Mouse (Mus musculus): ENCODE data around the gene 4931406C07Rik. TPM values are rescaled to one million over a fixed set of nuclear protein-coding genes. Genes with fewer than 3 reads are reported as not detected.
A peak's percentile ranks its signal among the peaks of the same experiment; 100 is the strongest.

Gene 4931406C07Rik
- polyA plus RNA-seq, 1 experiment = 5.4 TPM

GRCm38 (mm10) chr9:15314619-15315018, 8.4 kb upstream of the 4931406C07Rik start:
- WGBS = 100% methylated on average over 1 of the region's 1 CpGs
- no peak for DNase-seq
- TF ChIP-seq POLR2A (IDR thresholded peaks at IDR 0.05; ENCODE audit: control insufficient read depth, extremely low read depth, insufficient read depth, low read length, poor library complexity) (no peak), CTCF (IDR thresholded peaks at IDR 0.05; ENCODE audit: borderline replicate concordance, control insufficient read depth, extremely low read depth, insufficient read depth, low read length, poor library complexity) (no peak)
- no peaks in the 10 kb centered on the region for H3K4me1 ChIP-seq (replicated peaks; ENCODE audit: control insufficient read depth, insufficient read depth, low read length)
- no peak overlapping the region for H3K4me3 ChIP-seq (ENCODE audit: control insufficient read depth, insufficient read depth, low read length)
- H3K27ac ChIP-seq (ENCODE audit: control insufficient read depth, insufficient read depth, low read length) = no peak overlapping the region
- H3K36me3 ChIP-seq (ENCODE audit: control insufficient read depth, insufficient read depth, low read length) = peaks cover 74% of the 10 kb centered on the region
- no peaks in the 10 kb centered on the region for H3K27me3 ChIP-seq (ENCODE audit: control insufficient read depth, insufficient read depth, low read length)

DNA sequence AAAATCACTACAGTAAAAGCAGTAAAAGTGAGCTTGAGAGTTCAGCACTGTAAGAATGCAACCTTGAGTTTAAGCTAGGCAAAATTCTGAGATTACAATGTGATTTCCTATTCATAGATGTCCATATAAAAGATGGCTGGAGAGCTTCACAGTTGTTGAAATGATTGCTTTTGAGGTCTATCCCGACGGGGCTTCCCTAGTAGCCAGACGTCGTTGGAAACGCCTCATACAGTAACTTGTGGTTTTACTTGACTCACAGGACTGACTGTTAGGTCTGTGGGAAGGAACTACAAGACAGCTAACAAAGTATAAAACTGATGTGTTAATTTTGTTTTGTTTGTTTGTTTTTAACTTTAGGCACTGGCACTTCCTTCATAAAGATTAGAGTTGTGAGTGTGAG, 7.4 kb upstream of the 4931406C07Rik start:
- Histone ChIP-seq H3K27ac (ENCODE audit: control insufficient read depth, insufficient read depth, low read length) (no peak overlapping the region), H3K36me3 (ENCODE audit: control insufficient read depth, insufficient read depth, low read length) (peaks cover 84% of the 10 kb centered on the region), H3K27me3 (ENCODE audit: control insufficient read depth, insufficient read depth, low read length) (no peaks in the 10 kb centered on the region), H3K4me3 (ENCODE audit: control insufficient read depth, insufficient read depth, low read length) (no peak overlapping the region), H3K4me1 (replicated peaks; ENCODE audit: control insufficient read depth, insufficient read depth, low read length) (no peaks in the 10 kb centered on the region)
- no peak for TF ChIP-seq CTCF (IDR thresholded peaks at IDR 0.05; ENCODE audit: borderline replicate concordance, control insufficient read depth, extremely low read depth, insufficient read depth, low read length, poor library complexity)
- TF ChIP-seq POLR2A (IDR thresholded peaks at IDR 0.05; ENCODE audit: control insufficient read depth, extremely low read depth, insufficient read depth, low read length, poor library complexity) = no peak
- no peak for DNase-seq
- 91% methylated on average over 5 of the region's 5 CpGs for WGBS

DNA sequence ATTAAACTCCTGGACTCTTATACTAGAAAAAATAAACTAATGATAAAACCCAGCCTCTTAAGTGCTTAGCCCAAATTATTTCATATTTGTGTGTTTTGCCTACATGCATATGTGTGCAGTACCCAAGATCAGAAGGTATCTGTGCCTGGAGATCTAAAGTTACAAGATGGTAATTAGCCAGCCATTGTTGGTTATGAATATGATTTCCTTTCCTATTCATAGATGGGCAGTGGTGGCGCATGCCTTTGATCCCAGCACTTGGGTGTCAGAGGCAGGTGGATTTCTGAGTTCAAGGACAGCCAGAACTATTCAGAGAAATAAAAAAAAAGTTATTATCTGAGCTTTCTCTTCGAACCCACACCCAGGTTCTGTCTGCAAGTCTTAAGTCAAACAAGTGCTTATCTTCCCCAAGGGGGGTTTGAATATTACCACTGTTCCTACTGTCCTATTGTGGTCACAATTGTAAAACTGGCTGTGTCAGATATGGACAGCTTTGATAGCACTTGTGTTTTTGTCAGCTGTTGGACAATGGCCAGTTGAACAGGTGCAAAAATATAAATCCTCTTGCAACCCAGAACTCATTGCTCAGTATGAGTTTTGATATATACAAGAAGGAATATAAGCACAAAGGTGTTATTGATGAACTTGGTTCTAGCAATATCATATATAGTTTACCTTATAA, 5.9 kb upstream of the 4931406C07Rik start:
- Histone ChIP-seq H3K27ac (ENCODE audit: control insufficient read depth, insufficient read depth, low read length) (no peak overlapping the region), H3K27me3 (ENCODE audit: control insufficient read depth, insufficient read depth, low read length) (no peaks in the 10 kb centered on the region), H3K4me3 (ENCODE audit: control insufficient read depth, insufficient read depth, low read length) (no peak overlapping the region), H3K4me1 (replicated peaks; ENCODE audit: control insufficient read depth, insufficient read depth, low read length) (no peaks in the 10 kb centered on the region), H3K36me3 (ENCODE audit: control insufficient read depth, insufficient read depth, low read length) (peaks cover 82% of the 10 kb centered on the region)
- DNase-seq = no peak
- no peak for TF ChIP-seq CTCF (IDR thresholded peaks at IDR 0.05; ENCODE audit: borderline replicate concordance, control insufficient read depth, extremely low read depth, insufficient read depth, low read length, poor library complexity)
- 96% methylated on average over 2 of the region's 2 CpGs for WGBS

DNA sequence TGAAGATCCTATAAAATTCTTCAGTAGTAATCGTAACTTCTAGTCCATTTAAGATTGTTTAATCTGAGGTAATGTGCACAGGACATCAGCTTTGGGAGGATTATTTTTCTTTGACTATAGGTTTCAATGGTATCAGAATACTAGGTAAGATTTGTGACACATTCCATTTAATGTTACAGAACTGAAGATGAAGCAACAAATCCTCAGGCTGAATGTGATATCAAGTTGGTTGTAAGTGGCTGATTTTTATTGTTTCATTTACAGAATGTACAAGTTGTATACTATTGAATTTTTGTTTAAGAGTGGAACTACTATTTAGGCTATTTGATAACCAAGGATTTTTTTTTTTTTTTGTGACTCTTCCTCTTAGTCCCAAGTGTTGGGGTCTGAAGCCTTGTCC, 3.9 kb upstream of the 4931406C07Rik start:
- no peak overlapping the region for H3K4me3 ChIP-seq (ENCODE audit: control insufficient read depth, insufficient read depth, low read length)
- no peak for TF ChIP-seq POLR2A (IDR thresholded peaks at IDR 0.05; ENCODE audit: control insufficient read depth, extremely low read depth, insufficient read depth, low read length, poor library complexity)
- TF ChIP-seq CTCF (IDR thresholded peaks at IDR 0.05; ENCODE audit: borderline replicate concordance, control insufficient read depth, extremely low read depth, insufficient read depth, low read length, poor library complexity) = no peak
- no peaks in the 10 kb centered on the region for H3K27me3 ChIP-seq (ENCODE audit: control insufficient read depth, insufficient read depth, low read length)
- H3K4me1 ChIP-seq (replicated peaks; ENCODE audit: control insufficient read depth, insufficient read depth, low read length) = peaks cover 6% of the 10 kb centered on the region
- H3K36me3 ChIP-seq (ENCODE audit: control insufficient read depth, insufficient read depth, low read length) = peaks cover 70% of the 10 kb centered on the region
- no peak overlapping the region for H3K27ac ChIP-seq (ENCODE audit: control insufficient read depth, insufficient read depth, low read length)
- DNase-seq = no peak
- 100% methylated on average over 1 of the region's 1 CpGs for WGBS

GRCm38 (mm10) chr9:15309425-15309824, 3.2 kb upstream of the 4931406C07Rik start:
- no peak overlapping the region for H3K4me3 ChIP-seq (ENCODE audit: control insufficient read depth, insufficient read depth, low read length)
- no peak for DNase-seq
- peaks cover 63% of the 10 kb centered on the region for H3K36me3 ChIP-seq (ENCODE audit: control insufficient read depth, insufficient read depth, low read length)
- TF ChIP-seq POLR2A (IDR thresholded peaks at IDR 0.05; ENCODE audit: control insufficient read depth, extremely low read depth, insufficient read depth, low read length, poor library complexity) = no peak
- TF ChIP-seq CTCF (IDR thresholded peaks at IDR 0.05; ENCODE audit: borderline replicate concordance, control insufficient read depth, extremely low read depth, insufficient read depth, low read length, poor library complexity) = no peak
- H3K27me3 ChIP-seq (ENCODE audit: control insufficient read depth, insufficient read depth, low read length) = no peaks in the 10 kb centered on the region
- H3K4me1 ChIP-seq (replicated peaks; ENCODE audit: control insufficient read depth, insufficient read depth, low read length) = peaks cover 6% of the 10 kb centered on the region
- no peak overlapping the region for H3K27ac ChIP-seq (ENCODE audit: control insufficient read depth, insufficient read depth, low read length)
- 65% methylated on average over 4 of the region's 4 CpGs for WGBS

- peaks cover 6% of the 10 kb centered on the region for H3K4me1 ChIP-seq (replicated peaks; ENCODE audit: control insufficient read depth, insufficient read depth, low read length)
- TF ChIP-seq CTCF (IDR thresholded peaks at IDR 0.05; ENCODE audit: borderline replicate concordance, control insufficient read depth, extremely low read depth, insufficient read depth, low read length, poor library complexity) = no peak
- no peak for TF ChIP-seq POLR2A (IDR thresholded peaks at IDR 0.05; ENCODE audit: control insufficient read depth, extremely low read depth, insufficient read depth, low read length, poor library complexity)
- H3K4me3 ChIP-seq (ENCODE audit: control insufficient read depth, insufficient read depth, low read length) = no peak overlapping the region
- H3K27ac ChIP-seq (ENCODE audit: control insufficient read depth, insufficient read depth, low read length) = no peak overlapping the region
- peaks cover 51% of the 10 kb centered on the region for H3K36me3 ChIP-seq (ENCODE audit: control insufficient read depth, insufficient read depth, low read length)
- H3K27me3 ChIP-seq (ENCODE audit: control insufficient read depth, insufficient read depth, low read length) = no peaks in the 10 kb centered on the region
- no peak for DNase-seq
- 68% methylated on average over 2 of the region's 2 CpGs for WGBS
Observed at GRCm38 (mm10) chr9:15308254-15308653, 2.0 kb upstream of the 4931406C07Rik start.

GRCm38 (mm10) chr9:15307257-15307656, 1.0 kb upstream of the 4931406C07Rik start:
- no peak for DNase-seq
- WGBS = 17% methylated on average over 6 of the region's 6 CpGs
- TF ChIP-seq CTCF (IDR thresholded peaks at IDR 0.05; ENCODE audit: borderline replicate concordance, control insufficient read depth, extremely low read depth, insufficient read depth, low read length, poor library complexity) (no peak), POLR2A (IDR thresholded peaks at IDR 0.05; ENCODE audit: control insufficient read depth, extremely low read depth, insufficient read depth, low read length, poor library complexity) (no peak)
- no peaks in the 10 kb centered on the region for H3K27me3 ChIP-seq (ENCODE audit: control insufficient read depth, insufficient read depth, low read length)
- H3K4me1 ChIP-seq (replicated peaks; ENCODE audit: control insufficient read depth, insufficient read depth, low read length) = peaks cover 6% of the 10 kb centered on the region
- peak overlapping the region; percentile 29; the same call in 1 of the 2 replicates for H3K4me3 ChIP-seq (ENCODE audit: control insufficient read depth, insufficient read depth, low read length)
- no peak overlapping the region for H3K27ac ChIP-seq (ENCODE audit: control insufficient read depth, insufficient read depth, low read length)
- H3K36me3 ChIP-seq (ENCODE audit: control insufficient read depth, insufficient read depth, low read length) = peaks cover 43% of the 10 kb centered on the region
